Mouse (Mus musculus) limb, embryonic 12.5 days (tissue): ENCODE results near the gene Gm5431. TPM values are rescaled to one million over a fixed set of nuclear protein-coding genes. Genes with fewer than 3 reads are reported as not detected.
"Not testable (repeated sequence)": the region's sequence is repeated elsewhere in the genome, so short reads cannot be mapped to it uniquely, and the experiment has no call there.

Source experiments
- ATAC-seq: fragments of 200-750 bp; cut with Nextera tagmentation; 2 replicates; pipeline ENCODE4 v1.8.0; 2017; ENCODE audit warnings: low read depth, moderate TSS enrichment; ENCODE audit not compliant: insufficient number of reproducible peaks, insufficient read depth, low FRiP score, low TSS enrichment
- H3K27ac ChIP-seq: fragments of 300-500 bp; sonication (generic); 2 replicates; pipeline ENCODE4 v1.5.1; 2016; ENCODE audit warnings: mild to moderate bottlenecking, moderate library complexity
- H3K27me3 ChIP-seq: fragments of 300-500 bp; sonication (generic); 2 replicates; pipeline ENCODE4 v1.6.1; 2016; ENCODE audit warnings: mild to moderate bottlenecking, moderate library complexity
- H3K36me3 ChIP-seq: fragments of 300-500 bp; sonication (generic); 2 replicates; pipeline ENCODE4 v1.6.1; 2016; ENCODE audit warnings: mild to moderate bottlenecking, moderate library complexity
- H3K4me1 ChIP-seq: fragments of 300-500 bp; sonication (generic); replicated peaks from 2 replicates; pipeline ENCODE4 v1.6.1; 2016
- H3K4me2 ChIP-seq: fragments of 300-500 bp; sonication (generic); 2 replicates; pipeline ENCODE4 v1.6.1; 2016; ENCODE audit warnings: mild to moderate bottlenecking, moderate library complexity
- H3K4me3 ChIP-seq: fragments of 300-500 bp; sonication (generic); replicated peaks from 2 replicates; pipeline ENCODE4 v1.5.1; 2016; ENCODE audit warnings: mild to moderate bottlenecking
- H3K9ac ChIP-seq: fragments of 300-500 bp; sonication (generic); replicated peaks from 2 replicates; pipeline ENCODE4 v1.6.1; 2016; ENCODE audit warnings: mild to moderate bottlenecking, moderate library complexity
- H3K9me3 ChIP-seq: fragments of 300-500 bp; sonication (generic); 2 replicates; pipeline ENCODE4 v1.6.1; 2016; ENCODE audit warnings: mild to moderate bottlenecking, moderate library complexity
- WGBS: fragments of 180-500 bp; shearing (Covaris S2); methylation state at CpG from one replicate; pipeline ENCODE4 v1.1.7; 2016; 5-methylcytosine and 5-hydroxymethylcytosine counted together
- polyA plus RNA-seq: library from polyadenylated mRNA; unstranded; fragments of >200 nt; fragmentation: Nextera tagmentation; extraction: Ambion mirVana; gene quantifications from 2 replicates; pipeline ENCODE4 v1.2.1, GENCODE M21; 2016

The Gm5431 gene
- polyA plus RNA-seq: 0.15 TPM in 2 replicates

GRCm38 (mm10) chr11:48902021-48902420 is at the start of gene Gm5431:
Gene Gm5431, minus strand, starts transcription at chr11:48902214.
- H3K27me3 ChIP-seq: no peaks in the 10 kb centered on the region
- no peak within 1 kb of the TSS for H3K4me3 ChIP-seq
- H3K27ac ChIP-seq: no peak within 1 kb of the TSS
- H3K9me3 ChIP-seq: no peaks in the 10 kb centered on the region
- H3K4me2 ChIP-seq: no peak within 1 kb of the TSS
- 72% methylated on average over 2 of the region's 2 CpGs for WGBS
- H3K4me1 ChIP-seq: no peaks in the 10 kb centered on the region
- no peak for ATAC-seq
- no peaks in the 10 kb centered on the region for H3K36me3 ChIP-seq
- no peak within 1 kb of the TSS for H3K9ac ChIP-seq

DNA sequence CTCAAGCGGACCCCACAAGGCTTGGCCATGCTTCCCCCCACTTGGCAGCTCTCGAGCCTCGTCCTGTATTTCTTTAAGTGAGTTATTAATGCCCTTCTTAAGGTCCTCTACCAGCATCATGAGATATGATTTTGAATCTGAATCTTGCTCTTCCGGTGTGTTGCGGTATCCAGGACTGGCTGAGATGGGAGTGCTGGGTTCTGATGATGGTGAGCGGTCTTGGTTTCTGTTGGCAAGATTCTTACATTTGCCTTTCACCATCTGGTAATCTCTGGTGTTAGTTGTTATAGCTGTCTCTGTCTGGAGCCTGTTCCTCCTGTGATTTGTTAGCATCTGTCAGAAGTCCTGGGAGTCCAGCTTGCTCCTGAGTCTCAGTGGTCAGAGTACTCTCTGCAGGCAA is 44.1 kb upstream of the Gm5431 start, which contains the start of gene Psme2b:
Gene Psme2b, minus strand, starts transcription at position 101 of the 400 bp plus-strand sequence.
- H3K4me2 ChIP-seq, ATAC-seq, H3K9me3 ChIP-seq, H3K27me3 ChIP-seq, H3K27ac ChIP-seq, H3K4me3 ChIP-seq, H3K36me3 ChIP-seq, H3K4me1 ChIP-seq, H3K9ac ChIP-seq: not testable (repeated sequence)
- WGBS: 94% methylated on average over 6 of the region's 6 CpGs

- not testable (repeated sequence) for H3K36me3 ChIP-seq, H3K9ac ChIP-seq, H3K27me3 ChIP-seq, H3K27ac ChIP-seq, H3K4me2 ChIP-seq, H3K9me3 ChIP-seq, ATAC-seq, H3K4me1 ChIP-seq, H3K4me3 ChIP-seq
Measured at GRCm38 (mm10) chr11:48939286-48939685, 37.3 kb upstream of the Gm5431 start.

DNA sequence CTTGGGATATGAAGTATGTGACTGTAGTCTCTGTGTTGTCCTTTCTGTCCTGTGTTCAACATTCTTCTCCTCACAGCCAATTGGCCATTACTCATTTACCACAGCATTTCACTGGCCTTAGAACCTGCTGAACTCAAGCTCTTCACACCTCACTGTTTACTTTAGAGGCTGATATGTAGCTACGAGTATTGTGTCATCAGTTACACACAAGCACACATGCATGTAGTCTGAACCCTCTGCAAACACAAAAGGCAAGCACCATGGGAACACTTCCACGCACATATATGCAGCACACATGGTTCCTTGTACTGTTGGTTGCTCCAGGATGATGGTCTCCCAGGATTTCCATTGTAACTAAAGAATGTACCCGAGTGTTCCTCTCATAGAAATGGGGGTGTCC is 33.3 kb upstream of the Gm5431 start:
- not testable (repeated sequence) for ATAC-seq
- no CpG with 5 or more reads among the region's 3 CpGs for WGBS

GRCm38 (mm10) chr11:48933923-48934322 is 31.9 kb upstream of the Gm5431 start:
- ATAC-seq, H3K4me3 ChIP-seq, H3K36me3 ChIP-seq, H3K27me3 ChIP-seq, H3K4me2 ChIP-seq, H3K9ac ChIP-seq, H3K9me3 ChIP-seq, H3K4me1 ChIP-seq, H3K27ac ChIP-seq: not testable (repeated sequence)
- 80% methylated on average over 1 of the region's 1 CpGs for WGBS

More for the DNA sequence above, 33.3 kb upstream of the Gm5431 start:
- not testable (repeated sequence) for H3K27me3 ChIP-seq, H3K27ac ChIP-seq, H3K4me3 ChIP-seq, H3K9me3 ChIP-seq, H3K4me1 ChIP-seq, H3K4me2 ChIP-seq, H3K9ac ChIP-seq, H3K36me3 ChIP-seq

GRCm38 (mm10) chr11:48933422-48933821 is 31.4 kb upstream of the Gm5431 start:
- 85% methylated on average over 1 of the region's 1 CpGs for WGBS
- H3K4me3 ChIP-seq, H3K4me1 ChIP-seq, H3K9ac ChIP-seq, H3K27ac ChIP-seq, H3K9me3 ChIP-seq, ATAC-seq, H3K36me3 ChIP-seq, H3K27me3 ChIP-seq, H3K4me2 ChIP-seq: not testable (repeated sequence)

DNA sequence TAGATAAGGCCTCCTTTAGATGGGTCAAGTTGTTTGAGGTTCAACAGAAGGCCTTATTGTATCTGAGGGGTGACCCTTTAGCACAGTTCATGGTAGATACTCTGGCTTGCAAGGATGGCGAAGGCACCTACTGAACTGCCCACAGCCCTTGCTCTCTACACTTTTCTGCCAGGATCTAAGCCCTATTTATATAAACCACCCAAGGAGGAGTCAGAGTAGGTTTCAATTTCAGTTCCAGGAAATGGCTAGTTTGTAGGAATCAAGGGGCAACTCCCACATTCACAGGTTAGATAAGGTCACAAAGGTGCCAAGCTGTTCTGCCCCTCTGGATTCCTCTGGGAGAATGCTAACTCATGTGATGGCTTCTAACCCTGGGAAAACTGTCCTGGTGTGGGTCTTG is 26.1 kb upstream of the Gm5431 start:
- H3K36me3 ChIP-seq, H3K4me3 ChIP-seq, H3K9ac ChIP-seq, H3K4me2 ChIP-seq, H3K27ac ChIP-seq, H3K4me1 ChIP-seq, ATAC-seq, H3K9me3 ChIP-seq, H3K27me3 ChIP-seq: not testable (repeated sequence)
- WGBS: 91% methylated on average over 1 of the region's 1 CpGs

GRCm38 (mm10) chr11:48926437-48926836 is 24.4 kb upstream of the Gm5431 start:
- not testable (repeated sequence) for H3K27ac ChIP-seq, H3K36me3 ChIP-seq, H3K9me3 ChIP-seq, ATAC-seq, H3K4me2 ChIP-seq, H3K27me3 ChIP-seq, H3K4me1 ChIP-seq, H3K4me3 ChIP-seq, H3K9ac ChIP-seq

- not testable (repeated sequence) for H3K4me2 ChIP-seq, H3K36me3 ChIP-seq, H3K9me3 ChIP-seq, ATAC-seq, H3K9ac ChIP-seq, H3K4me1 ChIP-seq, H3K27ac ChIP-seq, H3K4me3 ChIP-seq, H3K27me3 ChIP-seq
- WGBS: 85% methylated on average over 5 of the region's 5 CpGs
Measured at GRCm38 (mm10) chr11:48923818-48924217, 21.8 kb upstream of the Gm5431 start.

- no peak overlapping the region for H3K9ac ChIP-seq
Measured at GRCm38 (mm10) chr11:48918380-48918779, 16.4 kb upstream of the Gm5431 start.

GRCm38 (mm10) chr11:48913611-48914010 is 11.6 kb upstream of the Gm5431 start:
- Histone ChIP-seq H3K4me2 (no peak overlapping the region), H3K9ac (no peak overlapping the region), H3K36me3 (no peaks in the 10 kb centered on the region), H3K4me3 (no peak overlapping the region), H3K27me3 (no peaks in the 10 kb centered on the region), H3K9me3 (no peaks in the 10 kb centered on the region), H3K4me1 (no peaks in the 10 kb centered on the region), H3K27ac (no peak overlapping the region)
- 87% methylated on average over 1 of the region's 1 CpGs for WGBS
- ATAC-seq: no peak

More at GRCm38 (mm10) chr11:48918380-48918779, 16.4 kb upstream of the Gm5431 start:
- H3K27me3 ChIP-seq: no peaks in the 10 kb centered on the region
- H3K4me2 ChIP-seq: no peak overlapping the region
- no peak overlapping the region for H3K4me3 ChIP-seq
- H3K9me3 ChIP-seq: no peaks in the 10 kb centered on the region
- WGBS: 87% methylated on average over 3 of the region's 3 CpGs
- H3K4me1 ChIP-seq: no peaks in the 10 kb centered on the region
- no peak overlapping the region for H3K27ac ChIP-seq
- no peak for ATAC-seq
- H3K36me3 ChIP-seq: no peaks in the 10 kb centered on the region

DNA sequence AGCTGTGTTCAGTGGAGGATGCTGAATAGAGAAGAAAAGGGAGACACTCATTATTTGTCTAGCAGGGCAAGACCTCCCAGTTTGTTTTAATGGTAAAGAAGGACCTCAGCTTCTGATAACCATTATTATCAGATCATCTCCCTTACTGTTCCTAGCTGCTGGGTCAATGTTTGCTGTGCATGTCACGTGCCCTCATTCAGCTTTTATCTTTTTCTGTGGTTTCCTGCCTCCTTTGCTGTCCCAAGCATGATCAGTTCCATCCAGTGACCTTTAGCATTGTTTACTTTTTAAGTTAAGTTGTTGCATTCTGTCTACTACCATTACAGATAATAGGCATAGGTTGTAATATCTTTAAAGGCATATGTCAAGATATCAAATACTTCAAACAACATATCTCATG is 6.4 kb upstream of the Gm5431 start:
- Histone ChIP-seq H3K9ac (no peak overlapping the region), H3K27me3 (no peaks in the 10 kb centered on the region), H3K9me3 (no peaks in the 10 kb centered on the region), H3K4me1 (no peaks in the 10 kb centered on the region), H3K36me3 (no peaks in the 10 kb centered on the region), H3K4me3 (no peak overlapping the region), H3K4me2 (no peak overlapping the region), H3K27ac (no peak overlapping the region)
- 74% methylated on average over 1 of the region's 1 CpGs for WGBS
- no peak for ATAC-seq
